Mouse (Mus musculus): ENCODE measurements around the gene Sag. TPM values are rescaled to one million over a fixed set of nuclear protein-coding genes. Genes with fewer than 3 reads are reported as not detected.

Sag gene
- total RNA-seq, 2 experiments from 2014 or later, result 3.1 to 3.4 TPM

DNA sequence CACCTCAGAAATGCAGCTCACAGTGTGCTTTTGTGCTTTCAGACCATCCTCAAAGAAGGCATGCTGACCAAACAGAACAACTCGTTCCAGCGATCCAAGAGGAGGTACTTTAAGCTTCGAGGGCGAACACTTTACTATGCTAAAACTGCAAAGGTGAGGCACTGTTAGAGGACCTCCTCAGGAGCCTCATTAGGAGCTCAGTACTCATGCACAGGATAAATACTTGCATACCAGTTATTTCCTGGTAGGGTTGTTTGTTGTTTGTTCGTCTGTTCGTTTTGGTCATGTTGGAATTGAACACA is 76.8 kb downstream of the Sag start:
- intact Hi-C loops (cut with DNase I), result no loop called here
- DNase-seq (ENCODE audit: low spot score in 2 of 2), result no peak

DNA sequence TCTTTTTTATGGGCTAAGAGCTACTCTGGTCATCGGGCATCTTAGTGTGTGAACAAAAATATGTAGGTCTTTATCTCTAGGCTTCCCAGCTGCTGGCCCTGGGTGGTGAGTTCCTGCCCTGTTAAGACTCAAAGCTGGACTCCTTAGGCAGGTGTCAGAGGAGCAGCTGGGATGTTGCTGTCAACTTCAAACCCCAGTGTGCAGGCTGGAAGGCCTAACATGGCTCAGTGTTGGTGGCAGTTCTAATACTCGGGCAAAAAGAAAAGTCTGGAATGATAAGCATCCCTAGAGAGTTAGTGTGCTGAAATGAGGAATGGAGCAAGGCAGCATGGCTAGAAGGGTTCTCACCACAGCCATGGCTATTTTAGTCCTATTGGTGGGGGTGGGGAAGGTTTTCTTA is 77.4 kb downstream of the Sag start:
- intact Hi-C loops (cut with DNase I), result no loop called here
- no peak for DNase-seq (ENCODE audit: low spot score in 2 of 2)

DNA sequence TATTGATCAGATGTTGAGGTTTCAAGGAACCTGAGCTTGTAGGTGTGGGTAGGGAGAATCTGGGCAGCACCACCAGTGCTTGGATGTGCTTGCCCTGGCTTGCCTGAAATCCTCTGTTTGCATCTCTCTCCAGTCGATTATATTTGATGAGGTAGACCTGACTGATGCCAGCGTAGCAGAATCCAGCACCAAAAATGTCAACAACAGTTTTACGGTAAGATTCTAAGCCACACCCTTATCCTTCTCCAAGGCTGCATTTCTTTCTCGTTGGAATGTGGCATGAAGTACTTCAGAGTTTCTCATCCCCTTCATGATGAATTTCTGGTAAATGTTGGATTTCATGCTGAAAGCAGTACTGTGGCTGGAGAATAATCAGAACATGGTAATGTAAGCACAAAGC is 78.2 kb downstream of the Sag start:
- intact Hi-C loops (cut with DNase I), result no loop called here
- no peak for DNase-seq (ENCODE audit: low spot score in 2 of 2)

DNA sequence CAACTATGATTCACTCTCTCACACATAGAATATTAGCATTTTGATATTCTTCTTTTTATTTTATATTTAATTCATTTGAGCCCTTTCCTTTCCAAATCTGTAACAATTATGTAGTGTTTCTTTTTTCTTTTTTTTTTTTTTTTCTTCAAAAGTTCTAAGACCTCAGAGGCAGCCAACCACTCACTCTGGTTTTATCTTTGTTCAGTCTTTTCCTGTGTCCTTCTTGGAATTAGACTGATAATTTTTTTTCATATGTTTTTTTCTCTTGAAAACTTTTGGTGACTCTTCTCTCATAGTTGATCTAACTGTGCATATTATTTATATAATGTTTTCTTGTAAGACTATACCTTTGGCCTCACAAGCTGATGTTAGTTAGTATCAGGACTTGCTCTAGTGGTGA is 79.1 kb downstream of the Sag start:
- intact Hi-C loops (cut with DNase I), result no loop called here
- no peak for DNase-seq (ENCODE audit: low spot score in 2 of 2)

DNA sequence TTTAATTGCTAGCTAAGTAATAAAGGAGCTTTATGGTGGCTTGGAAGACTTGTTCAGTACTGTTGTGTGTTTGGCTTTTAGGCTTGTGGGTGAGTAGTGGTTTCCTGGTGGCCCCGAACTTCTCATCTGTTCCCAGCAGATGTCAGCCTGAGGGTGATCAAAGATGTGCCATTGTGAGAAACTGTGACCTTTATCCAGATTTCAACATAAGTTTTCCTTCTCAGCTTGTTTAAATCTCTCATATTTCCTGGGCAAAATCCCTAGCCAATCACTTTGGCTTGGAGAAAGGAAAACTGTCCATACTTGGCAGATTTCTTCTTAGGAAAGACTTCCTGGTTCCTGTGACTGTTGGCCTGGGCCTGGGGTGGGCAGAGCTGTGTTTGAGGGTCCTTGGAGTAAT is 87.5 kb downstream of the Sag start:
- DNase-seq (ENCODE audit: low spot score in 2 of 2), result no peak
- intact Hi-C loops (cut with DNase I), result no loop called here

DNA sequence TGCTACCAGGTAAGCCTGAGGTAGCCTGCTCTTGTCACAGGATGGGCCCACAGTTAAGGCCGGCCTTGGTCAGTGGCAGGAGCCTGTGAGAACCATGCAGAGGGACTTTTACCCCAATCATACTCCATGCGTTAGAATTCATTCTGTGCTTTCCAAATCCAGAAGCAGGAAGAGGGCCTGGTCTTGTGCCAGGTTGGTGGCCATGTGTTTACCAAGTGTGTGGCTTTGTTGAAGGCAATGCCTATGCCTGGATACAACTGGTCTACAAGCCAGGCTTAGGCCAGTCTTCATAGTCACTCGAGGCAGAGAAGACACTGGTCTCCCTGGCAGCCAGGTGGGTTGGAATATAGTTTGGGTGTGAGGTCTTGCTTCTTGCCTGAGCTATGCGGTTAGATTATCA is 88.2 kb downstream of the Sag start:
- intact Hi-C loops (cut with DNase I), result no loop called here
- no peak for DNase-seq (ENCODE audit: low spot score in 2 of 2)

DNA sequence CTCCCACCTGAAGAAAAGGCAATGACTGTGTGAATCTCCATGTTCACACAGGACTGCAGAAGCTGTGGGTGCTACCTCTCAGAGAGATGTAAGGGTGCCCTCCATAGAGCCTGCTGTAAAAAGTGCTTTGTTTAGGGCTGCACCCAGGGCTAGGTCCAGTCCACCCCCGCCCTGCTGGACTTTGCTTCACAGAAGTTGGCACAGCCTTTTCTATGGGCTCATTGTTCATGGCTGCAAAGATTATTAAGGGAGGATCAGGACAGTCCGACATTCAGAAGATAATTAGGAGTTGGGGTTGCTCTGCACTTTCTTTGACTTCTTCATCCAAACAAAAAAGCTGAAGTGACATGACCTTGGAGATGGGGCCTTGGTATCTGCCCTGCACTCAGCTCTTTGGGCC is 89.0 kb downstream of the Sag start:
- no peak for DNase-seq (ENCODE audit: low spot score in 2 of 2)
- intact Hi-C loops (cut with DNase I), result no loop called here

DNA sequence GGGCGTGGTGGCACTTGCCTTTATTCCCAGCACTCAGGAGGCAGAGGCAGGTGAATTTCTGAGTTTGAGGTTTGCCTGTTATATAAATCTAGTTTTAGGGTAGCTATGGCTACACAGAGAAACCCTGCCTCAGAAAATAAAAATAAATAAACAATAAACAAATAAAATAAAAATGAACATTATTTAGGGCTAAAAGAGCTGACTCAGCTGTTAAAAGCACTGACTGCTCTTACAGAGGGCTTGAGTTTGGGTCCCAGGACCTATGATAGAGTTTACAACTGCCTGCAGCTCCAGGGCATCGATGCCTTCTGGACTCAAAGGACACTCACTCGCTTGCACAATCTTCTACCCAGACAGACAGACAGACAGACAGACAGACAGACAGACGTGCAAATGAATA is 89.9 kb downstream of the Sag start:
- no peak for DNase-seq (ENCODE audit: low spot score in 2 of 2)
- intact Hi-C loops (cut with DNase I), result no loop called here

Other genes with a start within 250 kb of the Sag start
- gene Ngef, start 229.8 kb upstream of the Sag start, total RNA-seq (2021), result 100 to 1,000 TPM; 333 to 376 TPM
- 10 to 100 TPM; 17.4 to 23.5 TPM for gene Inpp5d, start 183.4 kb upstream of the Sag start, total RNA-seq (2021)
- gene Atg16l1, start 47.8 kb upstream of the Sag start, total RNA-seq (2021), result 10 to 100 TPM; 61.7 to 65.2 TPM
- gene Dgkd, start 49.6 kb downstream of the Sag start, total RNA-seq (2021), result 100 to 1,000 TPM; 106 to 107 TPM
- 10 to 100 TPM; 19.6 to 25.0 TPM for gene Usp40, start 204.9 kb downstream of the Sag start, total RNA-seq (2021)

All from left cerebral cortex, postnatal 25 days (tissue).